Mouse (Mus musculus): ENCODE data around the gene Rin1.

Gene Rin1

GRCm38 (mm10) chr19:5094243-5094632 lies 44.0 kb downstream of the Rin1 start:
- in situ Hi-C loops (cut with MboI, MseI), result loop anchor here (10.0 kb wide), 2 partner anchors 49 to 279 kb away; partner anchors contain the start of genes Brms1, Gm21992 and Rbm14

GRCm38 (mm10) chr19:5094746-5095417 lies 44.6 kb downstream of the Rin1 start:
- in situ Hi-C loops (cut with MboI, MseI), result loop anchor here (10.0 kb wide), 2 partner anchors 50 to 280 kb away; partner anchors contain the start of genes Brms1, Gm21992 and Rbm14

GRCm38 (mm10) chr19:5095887-5096474 lies 45.7 kb downstream of the Rin1 start:
- in situ Hi-C loops (cut with MboI, MseI), result loop anchor here (10.0 kb wide), 2 partner anchors 51 to 281 kb away; partner anchors contain the start of genes Brms1, Gm21992 and Rbm14

- in situ Hi-C loops (cut with MboI, MseI), result loop anchor here (10.0 kb wide), 2 partner anchors 53 to 283 kb away; partner anchors contain the start of genes Brms1, Gm21992 and Rbm14
These were observed 47.5 kb downstream of the Rin1 start for GRCm38 (mm10) chr19:5097521-5098362.

GRCm38 (mm10) chr19:5098363-5099143 lies 48.3 kb downstream of the Rin1 start, which contains the start of gene Cnih2:
TSS of gene Cnih2 (minus strand) at chr19:5098521.
- in situ Hi-C loops (cut with MboI, MseI), result loop anchor here (10.0 kb wide), 2 partner anchors 54 to 284 kb away; partner anchors contain the start of genes Brms1, Gm21992 and Rbm14

GRCm38 (mm10) chr19:5106074-5106473 lies 55.8 kb downstream of the Rin1 start:
- in situ Hi-C loops (cut with MboI, MseI), result loop anchor here (10.0 kb wide), 1 partner anchor 991 kb away; no protein-coding TSS in a partner anchor

Data from regulatory T cell (primary cell).